Mouse (Mus musculus): Measurements from ENCODE around the gene Snapc2. TPM values are rescaled to one million over a fixed set of nuclear protein-coding genes. Genes with fewer than 3 reads are reported as not detected.
"Not testable (repeated sequence)": the region's sequence is repeated elsewhere in the genome, so short reads cannot be mapped to it uniquely, and the experiment has no call there.

Snapc2 gene
- total and polyA plus RNA-seq, 2 experiments from 2014 or later = 56.8 to 65.5 TPM

DNA sequence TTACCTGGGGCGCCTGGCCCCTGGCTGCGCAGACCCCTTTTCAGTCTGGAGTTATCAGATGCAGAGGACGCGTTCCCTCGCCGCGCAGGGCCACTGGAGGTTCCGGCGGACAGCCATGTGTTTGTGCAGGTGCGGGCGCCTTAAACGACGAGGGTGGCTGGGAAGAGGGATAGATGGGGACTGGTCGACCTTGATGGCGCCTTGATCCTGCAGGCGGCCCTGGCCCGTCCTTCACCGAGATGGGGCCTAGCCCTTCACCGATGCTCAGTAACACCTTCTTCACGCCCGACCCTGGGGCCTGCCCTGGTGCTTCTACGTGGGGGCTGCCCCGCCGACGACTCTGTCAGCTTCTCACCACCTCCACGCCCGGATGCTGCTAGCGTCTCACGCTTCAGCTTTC lies 3.7 kb upstream of the Snapc2 start:
- 18% methylated on average over 29 of the region's 29 CpGs for WGBS

DNA sequence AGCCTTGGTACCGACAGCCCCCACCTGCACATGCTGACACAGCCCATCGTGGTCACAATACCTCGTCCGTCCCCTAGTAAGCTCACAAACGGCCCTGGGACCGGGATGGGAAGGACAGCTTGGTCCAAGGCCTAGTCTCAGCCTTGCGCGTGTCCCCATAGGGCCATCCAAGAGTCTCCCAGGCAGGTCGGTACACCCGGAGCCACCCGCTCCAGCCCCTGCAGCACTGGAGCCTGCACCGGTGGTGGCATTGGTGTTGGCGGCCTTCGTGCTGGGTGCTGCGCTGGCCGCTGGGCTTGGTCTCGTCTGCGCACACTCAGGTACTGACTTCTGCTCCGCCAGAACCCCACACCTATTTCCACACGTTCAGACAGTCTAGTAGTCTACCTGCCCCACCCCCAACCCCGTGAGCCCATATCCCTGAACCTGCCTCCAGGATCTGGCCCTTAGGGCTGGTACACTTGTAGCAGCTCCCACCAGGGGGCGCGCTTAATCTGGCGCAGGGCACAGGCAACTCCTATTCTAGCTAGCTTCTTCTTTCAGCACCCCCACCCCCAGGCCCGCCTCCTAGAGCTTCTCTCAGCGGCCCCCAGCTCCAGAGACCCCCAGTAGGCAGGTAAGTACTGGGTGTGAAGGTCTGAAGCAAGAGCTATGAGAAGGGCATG lies 2.4 kb upstream of the Snapc2 start:
- DNase-seq (peak; percentile 86), ATAC-seq (peak; percentile 34)
- TF ChIP-seq CTCF (IDR thresholded peaks at IDR 0.05; ENCODE audit: low read depth) = peak; percentile 87
- Histone ChIP-seq H3K9ac (no peak overlapping the region), H3K9me3 (ENCODE audit: low read length) (no peaks in the 10 kb centered on the region), H3K36me3 (ENCODE audit: insufficient read depth) (peaks cover 45% of the 10 kb centered on the region), H3K27ac (ENCODE audit: low read depth, low read length) (no peak overlapping the region), H3K27me3 (ENCODE audit: insufficient read depth, low read length) (no peaks in the 10 kb centered on the region), H3K4me3 (ENCODE audit: low read depth, low read length) (no peak overlapping the region), H3K4me1 (ENCODE audit: insufficient read depth) (peaks cover 10% of the 10 kb centered on the region; the same call in 1 of the 2 replicates), H3K4me2 (ENCODE audit: low read depth) (no peak overlapping the region)
- 34% methylated on average over 26 of the region's 26 CpGs for WGBS

More for the DNA sequence above, 3.7 kb upstream of the Snapc2 start:
- no peak overlapping the region for H3K4me2 ChIP-seq (ENCODE audit: low read depth)
- DNase-seq (no peak), ATAC-seq (no peak)
- no peaks in the 10 kb centered on the region for H3K9me3 ChIP-seq (ENCODE audit: low read length)
- H3K36me3 ChIP-seq (ENCODE audit: insufficient read depth) = peaks cover 46% of the 10 kb centered on the region
- H3K4me3 ChIP-seq (ENCODE audit: low read depth, low read length) = no peak overlapping the region
- H3K27ac ChIP-seq (ENCODE audit: low read depth, low read length) = no peak overlapping the region; the same call in 1 of the 2 replicates
- TF ChIP-seq CTCF (IDR thresholded peaks at IDR 0.05; ENCODE audit: low read depth) = no peak
- H3K9ac ChIP-seq = no peak overlapping the region
- peaks cover 10% of the 10 kb centered on the region; the same call in 1 of the 2 replicates for H3K4me1 ChIP-seq (ENCODE audit: insufficient read depth)
- H3K27me3 ChIP-seq (ENCODE audit: insufficient read depth, low read length) = no peaks in the 10 kb centered on the region

DNA sequence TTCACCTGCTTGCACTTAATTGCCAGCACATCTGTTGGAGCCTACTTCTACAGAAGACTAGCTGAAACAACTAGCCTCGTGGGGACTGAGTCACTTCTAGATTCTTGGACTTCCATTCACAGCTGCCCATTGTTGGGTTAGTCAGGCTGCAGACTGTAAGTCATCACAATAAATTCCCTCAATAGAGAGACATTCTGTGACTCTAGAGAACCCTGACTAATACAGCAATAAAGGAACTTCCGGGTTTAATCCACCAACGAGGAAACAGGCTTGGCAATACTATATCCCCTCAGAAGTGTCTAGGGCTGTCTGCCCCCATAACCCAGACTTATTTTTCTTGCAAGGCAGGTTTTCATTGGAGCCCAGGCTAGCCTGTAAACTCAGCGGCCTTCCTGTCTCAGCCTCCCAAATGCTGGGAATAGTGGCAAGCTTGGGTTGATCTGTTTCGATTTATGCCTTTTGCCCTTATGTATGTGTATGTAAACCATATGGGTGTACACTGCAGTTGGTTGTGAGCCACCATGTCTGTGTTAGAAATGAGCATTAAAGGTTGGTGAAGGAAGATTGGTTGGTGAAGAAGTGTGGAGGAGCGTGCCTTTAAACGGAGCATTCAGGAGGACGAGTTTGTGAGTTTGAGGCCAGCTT lies 642 bp upstream of the Snapc2 start:
- ATAC-seq (no peak), DNase-seq (no peak)
- Histone ChIP-seq H3K4me1 (ENCODE audit: insufficient read depth) (peaks cover 15% of the 10 kb centered on the region), H3K4me3 (ENCODE audit: low read depth, low read length) (peak overlapping the region; percentile 89), H3K27me3 (ENCODE audit: insufficient read depth, low read length) (no peaks in the 10 kb centered on the region), H3K9ac (peak overlapping the region; percentile 95), H3K9me3 (ENCODE audit: low read length) (no peaks in the 10 kb centered on the region), H3K4me2 (ENCODE audit: low read depth) (peak overlapping the region; percentile 75), H3K27ac (ENCODE audit: low read depth, low read length) (peak overlapping the region; percentile 96), H3K36me3 (ENCODE audit: insufficient read depth) (peaks cover 39% of the 10 kb centered on the region)
- no peak for TF ChIP-seq CTCF (IDR thresholded peaks at IDR 0.05; ENCODE audit: low read depth)
- whole genome bisulfite sequencing = 47% methylated on average over 8 of the region's 8 CpGs

DNA sequence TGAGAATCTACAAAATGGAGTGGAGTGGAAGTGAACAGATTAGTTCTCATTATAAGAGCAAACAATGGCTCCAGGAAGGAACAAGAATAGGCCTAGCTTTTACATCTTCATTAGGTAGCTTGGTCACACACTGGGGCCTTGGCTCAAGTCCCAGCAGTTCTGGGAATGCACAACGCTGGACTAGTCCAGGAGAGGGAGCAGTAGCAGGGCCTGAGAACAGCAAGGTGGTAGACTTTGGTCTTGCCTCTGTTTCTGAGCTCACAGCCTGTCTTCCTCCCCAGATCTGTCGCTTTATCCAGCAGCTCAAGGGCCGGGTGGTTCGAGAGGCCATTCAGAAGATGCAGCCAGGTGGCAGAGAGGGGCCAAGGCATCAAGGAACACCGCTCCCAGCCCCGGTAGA lies 1.1 kb downstream of the Snapc2 start:
- no peaks in the 10 kb centered on the region for H3K27me3 ChIP-seq (ENCODE audit: insufficient read depth, low read length)
- H3K9me3 ChIP-seq (ENCODE audit: low read length) = no peaks in the 10 kb centered on the region
- H3K27ac ChIP-seq (ENCODE audit: low read depth, low read length) = peak overlapping the region; percentile 96
- peak; percentile 78 for DNase-seq
- ATAC-seq = no peak
- peaks cover 29% of the 10 kb centered on the region for H3K36me3 ChIP-seq (ENCODE audit: insufficient read depth)
- H3K4me2 ChIP-seq (ENCODE audit: low read depth) = peak overlapping the region; percentile 75
- WGBS = 40% methylated on average over 6 of the region's 6 CpGs
- H3K4me3 ChIP-seq (ENCODE audit: low read depth, low read length) = peak overlapping the region; percentile 89
- peaks cover 22% of the 10 kb centered on the region for H3K4me1 ChIP-seq (ENCODE audit: insufficient read depth)
- TF ChIP-seq CTCF (IDR thresholded peaks at IDR 0.05; ENCODE audit: low read depth) = peak; percentile 67
- no peak overlapping the region for H3K9ac ChIP-seq

DNA sequence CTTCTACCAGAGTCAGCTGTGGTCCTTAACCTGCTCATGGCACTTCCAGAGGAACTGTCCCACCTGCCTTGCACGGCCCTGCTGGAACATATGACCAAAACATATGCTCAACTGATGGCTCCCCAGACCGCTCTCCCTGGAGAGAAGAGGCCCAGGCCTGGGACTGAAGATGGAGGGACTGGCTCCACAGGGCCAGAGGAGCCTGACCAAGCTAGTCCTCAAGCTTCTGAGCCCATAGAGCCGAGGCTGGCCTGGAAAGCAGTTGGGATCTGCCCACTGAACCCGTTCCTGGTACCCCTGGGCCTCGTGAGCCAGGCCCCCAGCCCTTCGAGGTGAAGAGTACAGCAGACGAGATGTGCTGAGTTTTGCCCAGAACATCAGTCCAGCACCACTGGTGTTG lies 2.6 kb downstream of the Snapc2 start:
- not testable (repeated sequence) for H3K4me3 ChIP-seq (ENCODE audit: low read depth, low read length); H3K27me3 ChIP-seq (ENCODE audit: insufficient read depth, low read length); H3K9me3 ChIP-seq (ENCODE audit: low read length); H3K9ac ChIP-seq; H3K27ac ChIP-seq (ENCODE audit: low read depth, low read length); DNase-seq; H3K4me2 ChIP-seq (ENCODE audit: low read depth); ATAC-seq
- peaks cover 29% of the 10 kb centered on the region for H3K36me3 ChIP-seq (ENCODE audit: insufficient read depth)
- H3K4me1 ChIP-seq (ENCODE audit: insufficient read depth) = peaks cover 22% of the 10 kb centered on the region
- 85% methylated on average over 7 of the region's 7 CpGs for WGBS

DNA sequence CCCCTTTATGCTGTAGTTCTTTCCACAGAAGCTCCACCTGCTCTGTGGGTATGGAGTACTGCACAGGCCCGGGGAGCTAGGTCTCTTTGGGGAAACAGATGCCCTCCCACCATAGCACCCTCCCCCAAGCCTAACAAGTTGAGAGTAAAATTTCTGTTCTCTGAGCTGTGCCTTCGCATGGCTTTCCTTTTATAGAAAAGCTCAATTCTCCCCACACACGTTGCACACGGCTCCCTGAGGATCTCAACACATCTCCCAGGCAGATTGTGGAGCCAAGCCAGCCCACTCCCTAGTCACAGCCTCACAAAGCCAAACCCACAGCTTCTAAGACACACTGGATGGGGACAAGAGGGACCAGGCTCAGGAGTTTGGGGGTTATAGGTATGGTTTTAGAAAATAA lies 4.0 kb downstream of the Snapc2 start:
- 25% methylated on average over 4 of the region's 4 CpGs for WGBS
- no peak for TF ChIP-seq CTCF (IDR thresholded peaks at IDR 0.05; ENCODE audit: low read depth)
- DNase-seq (peak; percentile 75), ATAC-seq (no peak)
- Histone ChIP-seq H3K27me3 (ENCODE audit: insufficient read depth, low read length) (no peaks in the 10 kb centered on the region), H3K4me2 (ENCODE audit: low read depth) (peak overlapping the region; percentile 80), H3K36me3 (ENCODE audit: insufficient read depth) (peaks cover 36% of the 10 kb centered on the region), H3K9me3 (ENCODE audit: low read length) (no peaks in the 10 kb centered on the region), H3K4me1 (ENCODE audit: insufficient read depth) (peaks cover 22% of the 10 kb centered on the region), H3K27ac (ENCODE audit: low read depth, low read length) (peak overlapping the region; percentile 95), H3K9ac (peak overlapping the region; percentile 98; the same call in 1 of the 2 replicates), H3K4me3 (ENCODE audit: low read depth, low read length) (peak overlapping the region; percentile 82; the same call in 1 of the 2 replicates)

DNA sequence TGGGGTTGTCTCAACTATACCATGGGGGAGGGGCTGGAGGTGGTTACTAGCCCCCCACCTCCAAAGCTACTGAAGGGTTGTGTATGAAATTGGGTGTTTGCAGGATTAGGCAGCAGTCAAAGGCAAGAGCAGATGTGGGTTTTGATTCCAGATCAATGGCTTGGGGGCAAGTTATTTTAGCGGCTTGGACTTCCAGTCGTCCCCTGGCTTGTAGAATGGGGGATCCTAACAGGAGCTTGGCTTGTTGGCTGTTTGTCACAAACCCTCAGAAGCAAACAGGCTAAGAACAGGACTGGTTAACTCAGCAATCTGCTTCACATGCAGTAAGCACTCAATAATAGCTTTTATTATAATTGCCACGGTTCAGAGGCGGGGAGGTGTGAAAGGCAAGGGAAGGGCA lies 4.5 kb downstream of the Snapc2 start:
- Histone ChIP-seq H3K4me2 (ENCODE audit: low read depth) (peak overlapping the region; percentile 80), H3K4me3 (ENCODE audit: low read depth, low read length) (peak overlapping the region; percentile 82), H3K9me3 (ENCODE audit: low read length) (no peaks in the 10 kb centered on the region), H3K4me1 (ENCODE audit: insufficient read depth) (peaks cover 21% of the 10 kb centered on the region), H3K27me3 (ENCODE audit: insufficient read depth, low read length) (no peaks in the 10 kb centered on the region), H3K36me3 (ENCODE audit: insufficient read depth) (peaks cover 41% of the 10 kb centered on the region), H3K27ac (ENCODE audit: low read depth, low read length) (peak overlapping the region; percentile 95), H3K9ac (peak overlapping the region; percentile 98; the same call in 1 of the 2 replicates)
- WGBS = 46% methylated on average over 4 of the region's 4 CpGs
- ATAC-seq = no peak
- TF ChIP-seq CTCF (IDR thresholded peaks at IDR 0.05; ENCODE audit: low read depth) = no peak
- DNase-seq = no peak
